Mouse (Mus musculus): ENCODE results near the gene Cnp. TPM values are rescaled to one million over a fixed set of nuclear protein-coding genes. Genes with fewer than 3 reads are reported as not detected.

Gene Cnp
- polyA plus RNA-seq, 1 experiment from 2014 or later: 16.9 TPM

DNA sequence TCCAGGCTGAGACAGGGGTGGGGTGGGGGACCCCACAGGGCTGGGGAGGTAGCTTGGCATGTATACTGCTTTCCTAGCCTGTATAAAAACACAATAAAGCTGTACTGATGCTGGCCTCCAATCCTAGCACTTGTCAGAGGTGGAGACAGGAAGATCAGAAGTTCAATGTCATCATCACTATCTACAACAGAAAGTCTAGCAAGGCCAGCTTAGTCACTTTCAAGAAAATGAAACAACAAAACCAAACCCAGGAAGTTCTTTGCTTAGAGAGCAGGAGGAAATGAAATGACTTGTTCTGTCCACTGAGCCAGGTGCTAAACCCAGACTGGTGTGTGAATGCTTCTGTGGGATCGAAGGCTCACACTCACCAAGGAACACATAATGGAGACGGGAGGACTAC is 13.8 kb downstream of the Cnp start:
- ATAC-seq (ENCODE audit: low FRiP score): no peak
- Histone ChIP-seq H3K27me3 (ENCODE audit: control insufficient read depth, insufficient read depth, low read length) (no peaks in the 10 kb centered on the region), H3K4me2 (no peak overlapping the region), H3K36me3 (ENCODE audit: control insufficient read depth, insufficient read depth, low read length) (peaks cover 56% of the 10 kb centered on the region), H3K4me1 (ENCODE audit: control insufficient read depth, insufficient read depth, low read length) (no peaks in the 10 kb centered on the region), H3K9me3 (ENCODE audit: control insufficient read depth, low read length) (no peaks in the 10 kb centered on the region), H3K9ac (ENCODE audit: low read length) (no peak overlapping the region), H3K4me3 (ENCODE audit: low read depth, low read length) (no peak overlapping the region), H3K27ac (ENCODE audit: low read depth, low read length) (no peak overlapping the region)
- WGBS: 96% methylated on average over 2 of the region's 2 CpGs
- no peak for DNase-seq (ENCODE audit: low spot score, missing footprints)

DNA sequence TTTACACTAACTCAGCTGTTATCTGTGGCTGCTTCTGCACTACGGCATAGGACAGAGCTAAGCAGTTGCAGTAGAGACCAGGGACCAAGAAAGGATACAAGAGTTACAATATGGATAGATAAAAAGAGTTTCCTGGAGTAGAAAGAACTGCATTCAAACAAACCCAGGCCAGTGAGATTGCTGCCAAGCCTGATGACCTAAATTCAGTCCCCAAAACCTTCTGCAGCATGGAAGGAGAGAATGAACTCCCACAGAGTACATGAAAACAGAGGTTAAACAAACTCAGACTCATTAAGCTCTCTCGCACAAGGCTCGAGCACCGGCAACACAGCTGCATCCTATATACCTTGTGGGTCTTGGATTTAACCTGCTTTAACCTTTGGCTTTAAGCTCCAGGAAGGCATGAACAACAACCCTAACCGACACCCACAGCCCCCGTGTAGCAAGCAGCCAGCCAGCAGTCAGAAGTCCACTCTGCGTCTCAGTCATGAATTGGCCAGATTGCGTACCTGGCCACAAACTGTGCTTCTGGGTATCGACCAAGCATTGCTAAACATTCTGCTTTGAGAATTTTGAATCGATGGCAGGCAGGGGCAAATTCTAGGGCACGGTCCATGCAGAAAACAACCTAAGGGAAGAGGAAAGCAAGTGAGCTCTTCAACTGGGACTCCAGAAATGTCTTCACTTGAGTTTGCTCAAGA is 17.8 kb downstream of the Cnp start:
- no peak for ATAC-seq (ENCODE audit: low FRiP score)
- 94% methylated on average over 11 of the region's 11 CpGs for WGBS

DNA sequence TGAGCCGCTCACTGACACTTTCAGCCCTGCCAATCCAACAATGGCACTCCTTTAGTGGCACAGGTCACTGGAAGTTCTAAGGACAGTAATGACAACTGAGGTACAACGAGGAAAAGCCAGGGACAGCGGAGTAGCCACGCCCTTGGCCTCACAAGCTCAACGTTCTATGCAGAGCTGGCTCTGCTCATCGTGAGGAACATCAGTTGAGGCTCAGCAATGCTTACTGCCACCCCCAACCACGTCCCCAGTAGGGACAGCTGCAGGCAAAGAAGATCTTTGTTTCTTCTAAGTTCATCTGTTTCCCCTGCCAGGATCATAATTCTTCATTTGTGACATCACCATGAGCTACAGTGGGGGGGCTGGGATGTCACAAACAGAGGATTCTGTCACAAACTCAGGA is 19.9 kb downstream of the Cnp start:
- no peak overlapping the region for H3K9ac ChIP-seq (ENCODE audit: low read length)
- H3K27me3 ChIP-seq (ENCODE audit: control insufficient read depth, insufficient read depth, low read length): no peaks in the 10 kb centered on the region
- no peaks in the 10 kb centered on the region for H3K4me1 ChIP-seq (ENCODE audit: control insufficient read depth, insufficient read depth, low read length)
- H3K4me3 ChIP-seq (ENCODE audit: low read depth, low read length): no peak overlapping the region
- H3K9me3 ChIP-seq (ENCODE audit: control insufficient read depth, low read length): no peaks in the 10 kb centered on the region
- H3K4me2 ChIP-seq: no peak overlapping the region
- 95% methylated on average over 7 of the region's 7 CpGs for WGBS
- DNase-seq (ENCODE audit: low spot score, missing footprints): no peak
- H3K36me3 ChIP-seq (ENCODE audit: control insufficient read depth, insufficient read depth, low read length): peaks cover 41% of the 10 kb centered on the region
- H3K27ac ChIP-seq (ENCODE audit: low read depth, low read length): no peak overlapping the region
- ATAC-seq (ENCODE audit: low FRiP score): no peak

More for the DNA sequence above, 17.8 kb downstream of the Cnp start:
- Histone ChIP-seq H3K4me1 (ENCODE audit: control insufficient read depth, insufficient read depth, low read length) (no peaks in the 10 kb centered on the region), H3K36me3 (ENCODE audit: control insufficient read depth, insufficient read depth, low read length) (peaks cover 44% of the 10 kb centered on the region), H3K4me3 (ENCODE audit: low read depth, low read length) (no peak overlapping the region), H3K27ac (ENCODE audit: low read depth, low read length) (no peak overlapping the region), H3K4me2 (no peak overlapping the region), H3K9me3 (ENCODE audit: control insufficient read depth, low read length) (no peaks in the 10 kb centered on the region), H3K9ac (ENCODE audit: low read length) (no peak overlapping the region), H3K27me3 (ENCODE audit: control insufficient read depth, insufficient read depth, low read length) (no peaks in the 10 kb centered on the region)
- DNase-seq (ENCODE audit: low spot score, missing footprints): no peak

DNA sequence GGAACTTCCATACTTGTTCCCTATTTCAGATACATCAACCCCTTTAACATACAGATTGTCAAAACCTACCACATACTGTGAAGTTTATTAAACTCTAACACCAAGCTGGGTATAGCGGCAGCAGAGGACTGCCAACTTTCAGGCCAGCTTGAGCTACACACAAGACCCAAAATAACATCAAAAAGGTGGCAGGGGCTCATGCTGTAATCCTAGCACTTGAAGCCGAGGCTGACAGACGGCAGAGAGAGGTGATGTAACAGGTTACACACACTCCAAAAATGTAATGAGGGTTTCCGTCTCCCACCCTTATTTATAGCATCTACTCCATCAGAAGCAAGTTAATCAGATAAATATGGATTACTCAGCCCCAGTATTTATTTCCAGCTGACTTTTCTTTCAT is 20.8 kb downstream of the Cnp start:
- H3K27ac ChIP-seq (ENCODE audit: low read depth, low read length): no peak overlapping the region
- no peak overlapping the region for H3K4me2 ChIP-seq
- H3K9me3 ChIP-seq (ENCODE audit: control insufficient read depth, low read length): no peaks in the 10 kb centered on the region
- H3K4me1 ChIP-seq (ENCODE audit: control insufficient read depth, insufficient read depth, low read length): no peaks in the 10 kb centered on the region
- 83% methylated on average over 4 of the region's 4 CpGs for WGBS
- peaks cover 41% of the 10 kb centered on the region for H3K36me3 ChIP-seq (ENCODE audit: control insufficient read depth, insufficient read depth, low read length)
- no peaks in the 10 kb centered on the region for H3K27me3 ChIP-seq (ENCODE audit: control insufficient read depth, insufficient read depth, low read length)
- H3K9ac ChIP-seq (ENCODE audit: low read length): no peak overlapping the region
- no peak overlapping the region for H3K4me3 ChIP-seq (ENCODE audit: low read depth, low read length)
- no peak for DNase-seq (ENCODE audit: low spot score, missing footprints)
- no peak for ATAC-seq (ENCODE audit: low FRiP score)

DNA sequence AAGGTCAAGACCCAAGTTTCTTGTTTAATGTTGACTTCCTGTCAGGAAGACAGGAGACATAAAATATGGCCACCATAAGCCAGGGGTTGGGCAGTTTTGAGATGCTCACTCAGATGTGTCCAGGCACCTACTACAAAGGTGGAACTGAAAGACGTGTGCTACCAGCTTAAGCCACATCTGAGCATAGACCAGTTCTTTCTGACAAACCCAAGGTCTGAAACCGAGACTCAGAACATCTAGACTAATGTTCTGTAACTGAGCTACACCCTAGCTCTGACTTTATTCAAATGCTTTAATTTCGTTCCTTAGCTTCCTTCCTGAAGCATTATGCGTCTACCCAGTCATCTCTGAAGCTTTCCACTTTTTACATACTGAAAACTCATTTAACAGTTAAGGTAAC is 23.4 kb downstream of the Cnp start:
- WGBS: 94% methylated on average over 4 of the region's 4 CpGs
- Histone ChIP-seq H3K9ac (ENCODE audit: low read length) (no peak overlapping the region), H3K27ac (ENCODE audit: low read depth, low read length) (no peak overlapping the region), H3K4me2 (no peak overlapping the region), H3K4me3 (ENCODE audit: low read depth, low read length) (no peak overlapping the region), H3K4me1 (ENCODE audit: control insufficient read depth, insufficient read depth, low read length) (no peaks in the 10 kb centered on the region), H3K9me3 (ENCODE audit: control insufficient read depth, low read length) (no peaks in the 10 kb centered on the region), H3K36me3 (ENCODE audit: control insufficient read depth, insufficient read depth, low read length) (peaks cover 28% of the 10 kb centered on the region), H3K27me3 (ENCODE audit: control insufficient read depth, insufficient read depth, low read length) (no peaks in the 10 kb centered on the region)
- DNase-seq (ENCODE audit: low spot score, missing footprints) (no peak), ATAC-seq (ENCODE audit: low FRiP score) (no peak)

DNA sequence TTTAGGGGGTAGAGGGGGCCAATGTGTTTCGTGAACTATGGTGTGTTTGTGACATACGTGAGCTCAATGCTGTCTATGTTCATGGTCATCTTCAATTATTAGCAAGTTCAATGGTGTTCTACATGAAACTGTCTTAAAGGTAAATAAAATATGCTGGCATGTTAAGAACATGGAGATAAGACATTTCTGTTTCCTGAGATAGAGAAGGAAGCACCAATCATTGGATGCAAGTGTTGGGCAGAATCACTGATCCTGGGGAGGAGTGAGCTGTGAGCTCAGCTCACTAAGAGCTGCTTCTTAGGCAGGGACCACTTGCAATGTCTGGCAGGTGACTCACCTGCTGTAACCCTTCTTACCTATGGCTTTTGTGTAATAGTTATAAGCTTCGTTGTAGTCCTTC is 26.7 kb downstream of the Cnp start:
- no peak overlapping the region for H3K4me2 ChIP-seq
- H3K27ac ChIP-seq (ENCODE audit: low read depth, low read length): no peak overlapping the region
- no peak for DNase-seq (ENCODE audit: low spot score, missing footprints)
- 0 out of 2 replicates have a peak, but pooled peaks cover 2% of the 10 kb centered on the region for H3K4me1 ChIP-seq (ENCODE audit: control insufficient read depth, insufficient read depth, low read length)
- WGBS: 96% methylated on average over 3 of the region's 3 CpGs
- H3K36me3 ChIP-seq (ENCODE audit: control insufficient read depth, insufficient read depth, low read length): peaks cover 23% of the 10 kb centered on the region
- H3K27me3 ChIP-seq (ENCODE audit: control insufficient read depth, insufficient read depth, low read length): no peaks in the 10 kb centered on the region
- no peaks in the 10 kb centered on the region for H3K9me3 ChIP-seq (ENCODE audit: control insufficient read depth, low read length)
- ATAC-seq (ENCODE audit: low FRiP score): no peak
- H3K9ac ChIP-seq (ENCODE audit: low read length): no peak overlapping the region
- no peak overlapping the region for H3K4me3 ChIP-seq (ENCODE audit: low read depth, low read length)

DNA sequence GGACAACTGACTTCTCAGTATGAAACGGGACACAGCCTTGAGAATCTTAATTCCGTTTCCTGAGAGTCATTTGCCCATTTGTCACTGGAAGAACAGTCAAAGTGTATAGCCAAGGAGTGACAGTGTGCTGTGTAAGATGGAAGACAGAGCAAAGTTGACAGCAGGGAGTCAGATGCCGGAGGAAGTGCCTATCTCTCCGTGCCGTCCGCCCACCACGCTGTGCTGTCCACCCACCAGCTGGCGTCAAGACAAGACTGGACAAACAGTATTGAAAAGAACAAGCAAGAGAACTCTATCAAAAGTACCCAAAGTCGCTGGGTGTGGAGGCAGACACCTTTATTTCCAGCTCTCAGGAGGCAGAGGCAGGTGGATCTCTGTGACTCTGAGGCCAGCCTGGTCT is 28.5 kb downstream of the Cnp start:
- H3K4me2 ChIP-seq: no peak overlapping the region
- H3K27me3 ChIP-seq (ENCODE audit: control insufficient read depth, insufficient read depth, low read length): no peaks in the 10 kb centered on the region
- WGBS: 91% methylated on average over 9 of the region's 9 CpGs
- no peak overlapping the region for H3K27ac ChIP-seq (ENCODE audit: low read depth, low read length)
- no peak for ATAC-seq (ENCODE audit: low FRiP score)
- H3K9ac ChIP-seq (ENCODE audit: low read length): no peak overlapping the region
- no peak for DNase-seq (ENCODE audit: low spot score, missing footprints)
- peaks cover 8% of the 10 kb centered on the region for H3K36me3 ChIP-seq (ENCODE audit: control insufficient read depth, insufficient read depth, low read length)
- H3K9me3 ChIP-seq (ENCODE audit: control insufficient read depth, low read length): no peaks in the 10 kb centered on the region
- no peak overlapping the region for H3K4me3 ChIP-seq (ENCODE audit: low read depth, low read length)
- 0 out of 2 replicates have a peak, but pooled peaks cover 2% of the 10 kb centered on the region for H3K4me1 ChIP-seq (ENCODE audit: control insufficient read depth, insufficient read depth, low read length)

DNA sequence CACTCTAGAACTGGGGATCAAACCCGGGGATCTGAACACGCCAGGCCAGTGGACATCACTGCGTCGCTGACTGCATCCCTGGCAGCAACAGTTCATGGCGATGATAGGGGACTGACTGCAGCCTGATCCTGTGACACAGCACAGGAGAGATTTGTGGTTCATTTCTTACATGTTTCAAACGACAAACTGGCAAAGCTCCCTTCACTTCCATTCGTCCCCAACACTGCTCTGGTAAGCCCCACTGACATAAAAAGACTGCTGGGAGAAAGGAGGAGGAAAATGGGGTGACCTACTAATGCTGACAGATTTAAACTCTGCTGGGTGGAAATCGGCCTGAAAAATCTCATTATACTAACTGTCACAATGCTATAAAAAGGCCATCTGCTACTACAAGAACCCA is 29.1 kb downstream of the Cnp start:
- H3K36me3 ChIP-seq (ENCODE audit: control insufficient read depth, insufficient read depth, low read length): peaks cover 5% of the 10 kb centered on the region
- H3K4me2 ChIP-seq: no peak overlapping the region
- ATAC-seq (ENCODE audit: low FRiP score) (no peak), DNase-seq (ENCODE audit: low spot score, missing footprints) (no peak)
- no peak overlapping the region for H3K9ac ChIP-seq (ENCODE audit: low read length)
- 85% methylated on average over 8 of the region's 8 CpGs for WGBS
- no peak overlapping the region for H3K4me3 ChIP-seq (ENCODE audit: low read depth, low read length)
- H3K4me1 ChIP-seq (ENCODE audit: control insufficient read depth, insufficient read depth, low read length): 0 out of 2 replicates have a peak, but pooled peaks cover 2% of the 10 kb centered on the region
- no peaks in the 10 kb centered on the region for H3K27me3 ChIP-seq (ENCODE audit: control insufficient read depth, insufficient read depth, low read length)
- H3K27ac ChIP-seq (ENCODE audit: low read depth, low read length): no peak overlapping the region
- no peaks in the 10 kb centered on the region for H3K9me3 ChIP-seq (ENCODE audit: control insufficient read depth, low read length)

DNA sequence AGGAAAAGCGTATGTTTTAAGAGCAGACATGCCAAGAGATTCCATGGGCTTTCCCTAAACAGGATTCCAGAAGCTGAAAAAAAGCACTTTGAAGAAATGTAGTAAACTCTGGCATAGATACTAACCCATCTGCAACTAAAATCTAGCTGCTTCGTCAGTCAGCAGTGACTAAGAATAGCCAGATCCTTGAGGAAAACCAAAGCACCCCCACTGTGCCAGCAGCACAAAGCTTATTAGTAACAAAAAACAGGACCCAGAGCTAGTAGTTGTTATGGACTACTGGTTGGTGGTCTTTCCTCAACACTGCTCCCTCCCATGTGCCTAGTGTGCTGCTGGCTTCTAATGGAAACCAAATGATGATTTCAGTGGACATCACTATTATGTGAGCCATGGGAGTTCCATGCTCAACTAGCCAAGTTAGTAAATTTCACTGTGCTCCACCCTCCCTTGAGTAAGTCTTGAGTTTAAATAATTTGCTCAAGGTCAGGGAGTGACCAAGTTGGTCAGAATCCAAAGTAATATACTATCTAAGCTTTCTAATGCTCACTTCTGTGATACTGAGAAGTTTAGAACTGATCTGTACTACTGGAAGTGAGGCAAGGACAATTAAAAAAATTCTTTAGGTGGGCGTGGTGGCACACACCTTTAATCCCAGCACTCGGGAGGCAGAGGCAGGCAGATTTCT is 29.8 kb downstream of the Cnp start:
- H3K4me2 ChIP-seq: no peak overlapping the region
- no peak overlapping the region for H3K9ac ChIP-seq (ENCODE audit: low read length)
- H3K4me1 ChIP-seq (ENCODE audit: control insufficient read depth, insufficient read depth, low read length): 0 out of 2 replicates have a peak, but pooled peaks cover 2% of the 10 kb centered on the region
- no peaks in the 10 kb centered on the region for H3K27me3 ChIP-seq (ENCODE audit: control insufficient read depth, insufficient read depth, low read length)
- no peak overlapping the region for H3K4me3 ChIP-seq (ENCODE audit: low read depth, low read length)
- 81% methylated on average over 4 of the region's 4 CpGs for WGBS
- H3K9me3 ChIP-seq (ENCODE audit: control insufficient read depth, low read length): no peaks in the 10 kb centered on the region
- no peak for ATAC-seq (ENCODE audit: low FRiP score)
- peaks cover 5% of the 10 kb centered on the region for H3K36me3 ChIP-seq (ENCODE audit: control insufficient read depth, insufficient read depth, low read length)
- H3K27ac ChIP-seq (ENCODE audit: low read depth, low read length): no peak overlapping the region; the same call in 1 of the 2 replicates
- no peak for DNase-seq (ENCODE audit: low spot score, missing footprints)

All from midbrain, embryonic 11.5 days (tissue).